Mouse (Mus musculus): ENCODE measurements at regions not wholly inside any gene's neighbourhood (a gene's known extent, or its start where the extent isn't known, plus 50 kb on each side); places are given as distances from the start of the nearest gene placed in this dataset.
A peak's percentile ranks its signal among the peaks of the same experiment; 100 is the strongest.

- TF ChIP-seq JUND (conservative IDR thresholded peaks at IDR 0.05; ENCODE audit: low read depth, low read length) (no peak; the same call in none of the 2 replicates), CTCF (conservative IDR thresholded peaks at IDR 0.05 in 1 of 2, IDR thresholded peaks at IDR 0.05 in 1 of 2; ENCODE audit: low read depth in 2 of 2, low read length in 2 of 2) (no peak), CHD1 (IDR thresholded peaks at IDR 0.05; ENCODE audit: low read depth, low read length) (peak; percentile 57; the same call in 1 of the 2 replicates), TBP (conservative IDR thresholded peaks at IDR 0.05; ENCODE audit: low read depth, low read length) (peak; percentile 89), POLR2AphosphoS2 (IDR thresholded peaks at IDR 0.05; ENCODE audit: low read depth, low read length) (0 out of 2 replicates have a peak, but pooled peaks have one; percentile 50), UBTF (IDR thresholded peaks at IDR 0.05; ENCODE audit: low read depth, low read length) (no peak), POLR2A (IDR thresholded peaks at IDR 0.05; ENCODE audit: low read depth, low read length) (no peak; the same call in 1 of the 2 replicates), EP300 (IDR thresholded peaks at IDR 0.05; ENCODE audit: low read length) (peak; percentile 93)
Measured at GRCm38 (mm10) chr15:62350862-62351757, 1428.3 kb upstream of the A1bg start.
